Mouse (Mus musculus) heart, postnatal 0 days (tissue): ENCODE results near the gene Pde4d. TPM values are rescaled to one million over a fixed set of nuclear protein-coding genes. Genes with fewer than 3 reads are reported as not detected.

Experiments used
- ATAC-seq: fragments of 200-750 bp; cut with Nextera tagmentation; 2 replicates; pipeline ENCODE4 v1.8.0; 2017; ENCODE audit warnings: low read depth, moderate number of reproducible peaks, moderate library complexity; ENCODE audit not compliant: insufficient read depth
- DNase-seq: peaks from one replicate; pipeline ENCODE4 v3.0.0-alpha.2; 2016; ENCODE audit warnings: low spot score
- H3K27ac ChIP-seq: fragments of 300-500 bp; sonication (generic); 2 replicates; pipeline ENCODE4 v1.5.1; 2014; ENCODE audit warnings: low read depth, mild to moderate bottlenecking
- H3K27me3 ChIP-seq: fragments of 300-500 bp; sonication (generic); 2 replicates; pipeline ENCODE4 v1.6.1; 2014; ENCODE audit warnings: low read length, mixed read lengths; ENCODE audit not compliant: control insufficient read depth, insufficient read depth
- H3K36me3 ChIP-seq: fragments of 300-500 bp; sonication (generic); replicated peaks from 2 replicates; pipeline ENCODE4 v1.6.1; 2014; ENCODE audit warnings: low read length, mixed read lengths; ENCODE audit not compliant: control insufficient read depth, insufficient read depth
- H3K4me1 ChIP-seq: fragments of 300-500 bp; sonication (generic); 2 replicates; pipeline ENCODE4 v1.6.1; 2014; ENCODE audit warnings: antibody characterized with exemption; ENCODE audit not compliant: control insufficient read depth, insufficient read depth
- H3K4me2 ChIP-seq: fragments of 300-500 bp; sonication (generic); 2 replicates; pipeline ENCODE4 v1.6.1; 2014; ENCODE audit warnings: low read depth, mild to moderate bottlenecking, low read length, moderate library complexity
- H3K4me3 ChIP-seq: fragments of 300-500 bp; sonication (generic); 2 replicates; pipeline ENCODE4 v1.5.1; 2014; ENCODE audit warnings: low read depth, low read length
- H3K9ac ChIP-seq: fragments of 300-500 bp; sonication (generic); replicated peaks from 2 replicates; pipeline ENCODE4 v1.6.1; 2014; ENCODE audit warnings: low read depth, low read length, mixed read lengths
- H3K9me3 ChIP-seq: fragments of 300-500 bp; sonication (generic); replicated peaks from 2 replicates; pipeline ENCODE4 v1.6.1; 2016; ENCODE audit warnings: low read length; ENCODE audit not compliant: control insufficient read depth
- CTCF ChIP-seq: IDR thresholded peaks from 2 replicates; pipeline ENCODE4 v1.5.1; 2016; ENCODE audit warnings: antibody characterized with exemption, control low read depth, low read depth
- EP300 ChIP-seq: IDR thresholded peaks from 2 replicates; pipeline ENCODE4 v1.6.1; 2016; ENCODE audit warnings: antibody characterized with exemption, low read depth
- WGBS: fragments of 180-500 bp; shearing (Covaris S2); extraction: QIAGEN DNeasy Blood & Tissue Kit; methylation state at CpG from one replicate; pipeline ENCODE4 v1.1.7; 2014; 5-methylcytosine and 5-hydroxymethylcytosine counted together
- polyA plus RNA-seq: library from polyadenylated mRNA; unstranded; fragments of >200 nt; fragmentation: Nextera tagmentation; extraction: Ambion mirVana; gene quantifications from 2 replicates; pipeline ENCODE4 v1.2.1, GENCODE M21; 2015
- total RNA-seq: library from RNA; depleted of rRNA; stranded (reverse); fragments of >200 nt; gene quantifications from 2 replicates; pipeline ENCODE4 v1.2.3, GENCODE M21; 2014; ENCODE audit warnings: low replicate concordance

Pde4d gene
- total and polyA plus RNA-seq, 2 experiments from 2014 or later: 21.9 to 58.0 TPM

- Histone ChIP-seq H3K9ac (no peak overlapping the region), H3K4me1 (peaks cover 9% of the 10 kb centered on the region), H3K4me3 (peak overlapping the region; percentile 51), H3K4me2 (peak overlapping the region; percentile 68), H3K36me3 (no peaks in the 10 kb centered on the region), H3K27ac (no peak overlapping the region), H3K9me3 (no peaks in the 10 kb centered on the region), H3K27me3 (peaks cover 37% of the 10 kb centered on the region)
- WGBS: under 1% methylated on average over 53 of the region's 63 CpGs
- peak; percentile 18 for DNase-seq
- TF ChIP-seq EP300 (no peak), CTCF (peak; percentile 29)
- ATAC-seq: peak; percentile 33; the same call in 1 of the 2 replicates
Measured at GRCm38 (mm10) chr13:109116342-109117201, 666.8 kb downstream of the Pde4d start.

- Histone ChIP-seq H3K9ac (no peak overlapping the region), H3K9me3 (no peaks in the 10 kb centered on the region), H3K4me3 (peak overlapping the region; percentile 51; the same call in 1 of the 2 replicates), H3K4me2 (peak overlapping the region; percentile 68), H3K27ac (no peak overlapping the region), H3K27me3 (peaks cover 37% of the 10 kb centered on the region), H3K4me1 (peaks cover 9% of the 10 kb centered on the region), H3K36me3 (no peaks in the 10 kb centered on the region)
- ATAC-seq: no peak
- WGBS: 13% methylated on average over 14 of the region's 14 CpGs
- TF ChIP-seq CTCF: no peak
- no peak for TF ChIP-seq EP300
- no peak for DNase-seq
Measured at GRCm38 (mm10) chr13:109117210-109117791, 667.6 kb downstream of the Pde4d start.

GRCm38 (mm10) chr13:109118296-109118800 is 668.6 kb downstream of the Pde4d start:
- Histone ChIP-seq H3K4me2 (no peak overlapping the region), H3K36me3 (no peaks in the 10 kb centered on the region), H3K9ac (no peak overlapping the region), H3K4me1 (peaks cover 9% of the 10 kb centered on the region), H3K27ac (no peak overlapping the region), H3K27me3 (peaks cover 37% of the 10 kb centered on the region), H3K4me3 (no peak overlapping the region), H3K9me3 (no peaks in the 10 kb centered on the region)
- DNase-seq (no peak), ATAC-seq (no peak)
- 77% methylated on average over 1 of the region's 1 CpGs for WGBS
- TF ChIP-seq CTCF (no peak), EP300 (no peak)

GRCm38 (mm10) chr13:109121867-109122266 is 672.1 kb downstream of the Pde4d start:
- Histone ChIP-seq H3K4me1 (0 out of 2 replicates have a peak, but pooled peaks cover 1% of the 10 kb centered on the region), H3K9ac (no peak overlapping the region), H3K9me3 (no peaks in the 10 kb centered on the region), H3K36me3 (no peaks in the 10 kb centered on the region), H3K27me3 (peaks cover 15% of the 10 kb centered on the region), H3K27ac (no peak overlapping the region), H3K4me3 (no peak overlapping the region), H3K4me2 (no peak overlapping the region)
- no peak for TF ChIP-seq EP300
- TF ChIP-seq CTCF: no peak
- DNase-seq (no peak), ATAC-seq (no peak)
- 45% methylated on average over 3 of the region's 3 CpGs for WGBS

- H3K9me3 ChIP-seq: no peaks in the 10 kb centered on the region
- no peak overlapping the region for H3K27ac ChIP-seq
- H3K4me2 ChIP-seq: no peak overlapping the region
- H3K4me3 ChIP-seq: no peak overlapping the region
- H3K4me1 ChIP-seq: no peaks in the 10 kb centered on the region
- WGBS: 40% methylated on average over 4 of the region's 4 CpGs
- H3K9ac ChIP-seq: no peak overlapping the region
- no peak for DNase-seq
- H3K36me3 ChIP-seq: no peaks in the 10 kb centered on the region
- no peak for ATAC-seq
- no peaks in the 10 kb centered on the region for H3K27me3 ChIP-seq
- TF ChIP-seq CTCF: no peak
- TF ChIP-seq EP300: no peak
Measured at GRCm38 (mm10) chr13:109136405-109136804, 686.7 kb downstream of the Pde4d start.
